Mouse (Mus musculus): ENCODE measurements around the gene Hebp1. TPM values are rescaled to one million over a fixed set of nuclear protein-coding genes. Genes with fewer than 3 reads are reported as not detected.
A peak's percentile ranks its signal among the peaks of the same experiment; 100 is the strongest.

Hebp1 gene
- polyA plus RNA-seq, 1 experiment from 2014 or later: 41.5 TPM

GRCm38 (mm10) chr6:135228465-135228941, 30.7 kb upstream of the Hebp1 start:
- Histone ChIP-seq H3K4me2 (replicated peaks; ENCODE audit: low read depth, low read length) (0 out of 2 replicates have a peak overlapping the region, but pooled peaks have one; percentile 7), H3K27me3 (ENCODE audit: insufficient read depth, low read length) (no peaks in the 10 kb centered on the region), H3K9me3 (ENCODE audit: low read length) (no peaks in the 10 kb centered on the region), H3K36me3 (ENCODE audit: insufficient read depth, low read length) (0 out of 2 replicates have a peak, but pooled peaks cover 7% of the 10 kb centered on the region), H3K4me1 (ENCODE audit: insufficient read depth, low read length) (peaks cover 14% of the 10 kb centered on the region), H3K4me3 (ENCODE audit: low read length) (no peak overlapping the region), H3K27ac (ENCODE audit: low read length) (peak overlapping the region; percentile 11; the same call in 1 of the 2 replicates), H3K9ac (replicated peaks; ENCODE audit: low read length) (no peak overlapping the region)
- ATAC-seq (ENCODE audit: low FRiP score, low TSS enrichment): peak; percentile 94
- 36% methylated on average over 10 of the region's 10 CpGs for WGBS

GRCm38 (mm10) chr6:135223786-135224416, 26.1 kb upstream of the Hebp1 start:
- H3K27ac ChIP-seq (ENCODE audit: low read length): no peak overlapping the region
- H3K4me2 ChIP-seq (replicated peaks; ENCODE audit: low read depth, low read length): no peak overlapping the region
- H3K4me1 ChIP-seq (ENCODE audit: insufficient read depth, low read length): peaks cover 15% of the 10 kb centered on the region
- no peaks in the 10 kb centered on the region for H3K9me3 ChIP-seq (ENCODE audit: low read length)
- no peak for ATAC-seq (ENCODE audit: low FRiP score, low TSS enrichment)
- WGBS: 61% methylated on average over 6 of the region's 6 CpGs
- no peaks in the 10 kb centered on the region for H3K36me3 ChIP-seq (ENCODE audit: insufficient read depth, low read length)
- H3K4me3 ChIP-seq (ENCODE audit: low read length): no peak overlapping the region
- H3K9ac ChIP-seq (replicated peaks; ENCODE audit: low read length): no peak overlapping the region
- H3K27me3 ChIP-seq (ENCODE audit: insufficient read depth, low read length): no peaks in the 10 kb centered on the region

DNA sequence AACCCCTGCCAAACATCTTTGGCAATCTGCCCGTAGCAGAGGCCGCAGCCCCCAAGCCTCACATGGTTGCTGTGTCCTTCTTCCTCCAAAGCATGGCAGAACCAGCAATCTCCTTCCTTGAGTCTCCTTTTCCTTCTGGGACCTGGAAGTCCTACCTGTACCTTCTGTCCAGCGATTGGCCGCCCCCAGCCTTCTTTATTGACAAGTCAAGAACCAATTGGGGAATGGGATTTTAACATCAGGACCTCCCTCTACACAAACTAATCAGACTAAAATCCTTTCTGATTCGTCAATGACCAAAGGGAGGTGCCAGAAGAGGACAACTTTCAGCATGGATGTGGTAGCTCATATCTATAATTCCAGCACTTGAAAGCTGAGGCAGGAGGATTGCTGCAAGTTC, 22.1 kb upstream of the Hebp1 start:
- ATAC-seq (ENCODE audit: low FRiP score, low TSS enrichment): peak; percentile 30; the same call in 1 of the 2 replicates
- Histone ChIP-seq H3K4me1 (ENCODE audit: insufficient read depth, low read length) (peaks cover 7% of the 10 kb centered on the region), H3K27ac (ENCODE audit: low read length) (peak overlapping the region; percentile 45), H3K9ac (replicated peaks; ENCODE audit: low read length) (no peak overlapping the region), H3K36me3 (ENCODE audit: insufficient read depth, low read length) (peaks cover 9% of the 10 kb centered on the region; the same call in 1 of the 2 replicates), H3K27me3 (ENCODE audit: insufficient read depth, low read length) (no peaks in the 10 kb centered on the region), H3K4me2 (replicated peaks; ENCODE audit: low read depth, low read length) (no peak overlapping the region), H3K4me3 (ENCODE audit: low read length) (no peak overlapping the region), H3K9me3 (ENCODE audit: low read length) (no peaks in the 10 kb centered on the region)
- 77% methylated on average over 5 of the region's 5 CpGs for WGBS

- no peaks in the 10 kb centered on the region for H3K27me3 ChIP-seq (ENCODE audit: insufficient read depth, low read length)
- no peak overlapping the region for H3K27ac ChIP-seq (ENCODE audit: low read length)
- no peaks in the 10 kb centered on the region for H3K9me3 ChIP-seq (ENCODE audit: low read length)
- no peaks in the 10 kb centered on the region for H3K4me1 ChIP-seq (ENCODE audit: insufficient read depth, low read length)
- H3K36me3 ChIP-seq (ENCODE audit: insufficient read depth, low read length): peaks cover 20% of the 10 kb centered on the region; the same call in 1 of the 2 replicates
- H3K4me3 ChIP-seq (ENCODE audit: low read length): no peak overlapping the region
- 38% methylated on average over 8 of the region's 8 CpGs for WGBS
- no peak overlapping the region for H3K4me2 ChIP-seq (replicated peaks; ENCODE audit: low read depth, low read length)
- H3K9ac ChIP-seq (replicated peaks; ENCODE audit: low read length): no peak overlapping the region
- ATAC-seq (ENCODE audit: low FRiP score, low TSS enrichment): no peak
Observed at GRCm38 (mm10) chr6:135218330-135218729, 20.5 kb upstream of the Hebp1 start.

DNA sequence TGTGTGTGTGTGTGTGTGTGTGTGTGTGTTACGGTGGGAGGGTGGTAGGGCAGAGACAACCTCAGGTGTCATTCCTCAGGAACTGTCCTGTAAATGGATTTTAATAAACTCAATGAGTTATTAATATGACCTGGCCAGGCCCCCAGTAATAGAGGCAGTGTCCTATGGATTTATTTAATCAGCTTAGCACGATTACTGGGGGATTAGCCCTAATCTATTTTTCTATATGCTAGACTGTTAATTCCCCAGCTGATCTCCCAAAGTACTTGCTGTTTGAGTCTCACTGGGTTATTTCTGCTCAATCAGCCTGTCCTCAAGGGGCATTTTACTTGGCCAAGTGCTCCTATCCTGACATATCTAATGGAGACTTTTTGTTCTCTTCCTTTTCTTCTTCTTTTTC, 14.8 kb upstream of the Hebp1 start:
- Histone ChIP-seq H3K9me3 (ENCODE audit: low read length) (no peaks in the 10 kb centered on the region), H3K27ac (ENCODE audit: low read length) (no peak overlapping the region), H3K4me3 (ENCODE audit: low read length) (no peak overlapping the region), H3K27me3 (ENCODE audit: insufficient read depth, low read length) (no peaks in the 10 kb centered on the region), H3K4me2 (replicated peaks; ENCODE audit: low read depth, low read length) (no peak overlapping the region), H3K9ac (replicated peaks; ENCODE audit: low read length) (no peak overlapping the region), H3K4me1 (ENCODE audit: insufficient read depth, low read length) (no peaks in the 10 kb centered on the region), H3K36me3 (ENCODE audit: insufficient read depth, low read length) (peaks cover 26% of the 10 kb centered on the region)
- ATAC-seq (ENCODE audit: low FRiP score, low TSS enrichment): no peak
- WGBS: 85% methylated on average over 2 of the region's 2 CpGs

GRCm38 (mm10) chr6:135211169-135211568, 13.3 kb upstream of the Hebp1 start:
- Histone ChIP-seq H3K4me1 (ENCODE audit: insufficient read depth, low read length) (no peaks in the 10 kb centered on the region), H3K9ac (replicated peaks; ENCODE audit: low read length) (no peak overlapping the region), H3K27ac (ENCODE audit: low read length) (no peak overlapping the region), H3K9me3 (ENCODE audit: low read length) (no peaks in the 10 kb centered on the region), H3K4me2 (replicated peaks; ENCODE audit: low read depth, low read length) (no peak overlapping the region), H3K27me3 (ENCODE audit: insufficient read depth, low read length) (no peaks in the 10 kb centered on the region), H3K36me3 (ENCODE audit: insufficient read depth, low read length) (peaks cover 17% of the 10 kb centered on the region), H3K4me3 (ENCODE audit: low read length) (no peak overlapping the region)
- WGBS: 83% methylated on average over 7 of the region's 7 CpGs
- no peak for ATAC-seq (ENCODE audit: low FRiP score, low TSS enrichment)

DNA sequence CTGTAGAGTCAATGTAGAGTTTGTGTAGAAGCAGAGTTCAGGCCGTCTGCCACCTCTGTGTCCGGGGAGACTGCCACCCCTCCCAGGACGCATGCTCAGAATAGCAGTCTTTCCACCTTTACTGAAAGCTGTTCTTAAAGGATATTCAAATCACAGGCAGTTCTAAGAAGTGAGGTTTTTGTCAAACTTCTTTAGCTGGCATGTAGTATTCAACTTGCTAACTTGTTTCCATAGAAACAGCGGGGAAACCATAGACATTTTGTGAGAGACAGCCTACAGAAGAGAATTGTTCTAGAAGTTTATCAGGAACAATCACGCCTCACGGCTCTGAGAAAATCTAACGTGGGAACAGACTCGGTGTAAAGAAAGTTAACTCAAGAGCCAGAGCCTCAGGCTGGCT, 9.1 kb upstream of the Hebp1 start:
- no peak for ATAC-seq (ENCODE audit: low FRiP score, low TSS enrichment)
- Histone ChIP-seq H3K4me2 (replicated peaks; ENCODE audit: low read depth, low read length) (no peak overlapping the region), H3K4me3 (ENCODE audit: low read length) (no peak overlapping the region), H3K4me1 (ENCODE audit: insufficient read depth, low read length) (no peaks in the 10 kb centered on the region), H3K36me3 (ENCODE audit: insufficient read depth, low read length) (peaks cover 6% of the 10 kb centered on the region; the same call in 1 of the 2 replicates), H3K27ac (ENCODE audit: low read length) (peak overlapping the region; percentile 10; the same call in 1 of the 2 replicates), H3K27me3 (ENCODE audit: insufficient read depth, low read length) (no peaks in the 10 kb centered on the region), H3K9me3 (ENCODE audit: low read length) (no peaks in the 10 kb centered on the region), H3K9ac (replicated peaks; ENCODE audit: low read length) (no peak overlapping the region)
- 77% methylated on average over 8 of the region's 8 CpGs for WGBS

DNA sequence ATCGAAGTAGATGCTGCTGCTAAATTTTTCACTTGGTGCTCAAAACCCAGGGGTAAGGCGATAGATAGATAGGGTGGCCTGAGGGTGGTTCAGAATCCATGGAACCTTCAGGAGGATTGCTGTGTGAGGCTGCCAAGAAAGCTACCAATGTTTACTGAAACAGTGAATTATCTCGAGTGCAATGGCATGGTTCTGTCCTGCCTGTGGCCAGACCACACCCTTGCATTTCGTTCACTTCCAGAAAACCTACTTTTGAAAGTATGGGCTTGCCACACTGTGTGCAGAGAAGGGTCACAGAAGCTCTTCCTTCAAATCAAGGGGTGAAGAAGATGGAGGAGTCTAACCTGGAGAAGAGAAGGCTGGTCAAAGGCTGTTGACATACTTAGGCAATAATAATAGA, 8.0 kb upstream of the Hebp1 start:
- WGBS: 87% methylated on average over 4 of the region's 4 CpGs
- no peaks in the 10 kb centered on the region for H3K9me3 ChIP-seq (ENCODE audit: low read length)

DNA sequence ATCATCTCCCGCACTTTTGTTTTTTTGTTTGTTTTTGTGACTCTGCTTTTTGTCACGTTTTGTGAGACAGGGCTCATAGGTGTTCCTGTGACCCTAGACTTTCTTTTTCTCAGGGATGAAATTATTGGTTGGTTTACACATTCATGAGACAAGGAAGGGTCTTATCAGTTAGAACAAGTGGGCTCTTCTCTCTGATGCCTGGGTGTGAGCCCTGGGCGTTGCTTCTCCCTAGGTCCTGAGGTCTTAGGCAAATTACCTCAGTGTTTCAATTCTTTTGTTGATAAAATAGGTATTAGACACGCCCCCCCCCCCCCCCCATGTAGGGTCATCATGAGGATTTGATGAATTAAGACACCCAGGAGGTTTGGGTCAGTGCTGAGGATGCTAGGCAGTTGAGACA, 7.0 kb upstream of the Hebp1 start:
- Histone ChIP-seq H3K27me3 (ENCODE audit: insufficient read depth, low read length) (no peaks in the 10 kb centered on the region), H3K9me3 (ENCODE audit: low read length) (no peaks in the 10 kb centered on the region), H3K36me3 (ENCODE audit: insufficient read depth, low read length) (peaks cover 4% of the 10 kb centered on the region; the same call in 1 of the 2 replicates), H3K4me1 (ENCODE audit: insufficient read depth, low read length) (peaks cover 8% of the 10 kb centered on the region; the same call in 1 of the 2 replicates), H3K9ac (replicated peaks; ENCODE audit: low read length) (no peak overlapping the region), H3K4me2 (replicated peaks; ENCODE audit: low read depth, low read length) (no peak overlapping the region), H3K27ac (ENCODE audit: low read length) (no peak overlapping the region), H3K4me3 (ENCODE audit: low read length) (no peak overlapping the region)
- WGBS: 73% methylated on average over 4 of the region's 4 CpGs
- ATAC-seq (ENCODE audit: low FRiP score, low TSS enrichment): no peak

More for the DNA sequence above, 8.0 kb upstream of the Hebp1 start:
- Histone ChIP-seq H3K27ac (ENCODE audit: low read length) (no peak overlapping the region), H3K36me3 (ENCODE audit: insufficient read depth, low read length) (peaks cover 6% of the 10 kb centered on the region; the same call in 1 of the 2 replicates), H3K9ac (replicated peaks; ENCODE audit: low read length) (no peak overlapping the region), H3K27me3 (ENCODE audit: insufficient read depth, low read length) (no peaks in the 10 kb centered on the region), H3K4me1 (ENCODE audit: insufficient read depth, low read length) (0 out of 2 replicates have a peak, but pooled peaks cover 3% of the 10 kb centered on the region), H3K4me2 (replicated peaks; ENCODE audit: low read depth, low read length) (no peak overlapping the region), H3K4me3 (ENCODE audit: low read length) (no peak overlapping the region)
- no peak for ATAC-seq (ENCODE audit: low FRiP score, low TSS enrichment)

DNA sequence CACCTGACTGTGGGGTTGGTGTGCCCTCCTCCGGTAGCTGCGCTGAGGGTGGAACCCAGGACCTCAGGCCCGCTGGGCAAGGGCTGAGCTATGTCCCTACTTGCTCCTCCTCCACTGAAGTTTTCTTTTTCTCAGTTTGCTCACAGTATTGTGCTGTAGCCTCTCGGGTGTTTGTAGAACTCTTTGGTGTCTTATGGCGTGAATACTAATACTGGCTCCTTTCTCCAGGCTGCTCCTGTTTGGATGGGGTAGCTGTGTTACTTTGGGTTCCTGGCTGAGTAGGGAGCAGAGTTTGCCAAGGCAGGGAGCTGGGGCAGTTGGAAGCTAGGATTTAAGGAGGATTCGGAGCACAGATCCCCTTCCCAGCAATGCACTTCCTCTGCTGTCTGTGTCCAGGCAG, 5.9 kb upstream of the Hebp1 start:
- WGBS: 63% methylated on average over 6 of the region's 6 CpGs
- Histone ChIP-seq H3K9me3 (ENCODE audit: low read length) (no peaks in the 10 kb centered on the region), H3K27ac (ENCODE audit: low read length) (no peak overlapping the region), H3K36me3 (ENCODE audit: insufficient read depth, low read length) (no peaks in the 10 kb centered on the region), H3K27me3 (ENCODE audit: insufficient read depth, low read length) (no peaks in the 10 kb centered on the region), H3K4me1 (ENCODE audit: insufficient read depth, low read length) (peaks cover 9% of the 10 kb centered on the region; the same call in 1 of the 2 replicates), H3K9ac (replicated peaks; ENCODE audit: low read length) (no peak overlapping the region), H3K4me2 (replicated peaks; ENCODE audit: low read depth, low read length) (no peak overlapping the region), H3K4me3 (ENCODE audit: low read length) (no peak overlapping the region)
- no peak for ATAC-seq (ENCODE audit: low FRiP score, low TSS enrichment)
